19 mouse cellular contexts compared by ENCODE assay signal in genomic region chr17:69082316-69082715, GRCm38 (mm10). TPM values are rescaled to one million over a fixed set of nuclear protein-coding genes. Genes with fewer than 3 reads are reported as not detected.
DNase-seq lines count a peak whose midpoint lies in the region; ATAC-seq and TF ChIP-seq lines count a peak whose summit lies in the region.
"Had no signal": no experiment of that assay in that cellular context is flagged by ENCODE, and none has a peak within 500 bp of the region (broad histone marks: within the 10 kb centered on the region; RNA-seq: fewer than 3 reads in every experiment).

No protein-coding gene starts in this region.

- DNase-seq in cerebellum, adult 11 months, result peak; percentile 31
- no peak for DNase-seq in cerebellum, adult 8-10 months
- DNase-seq in lung, embryonic 14.5 days, result peak; percentile 38
- DNase-seq in lung, postnatal 14 days, result no peak
- DNase-seq in cerebellum, adult 2 months, result peak; percentile 32 to 33
- DNase-seq in cerebellum, postnatal 36 days, result peak; percentile 35 to 36
- DNase-seq in embryo, embryonic 10 days (ENCODE audit: low spot score), result no peak
- DNase-seq: adrenal gland, postnatal 14 days; forebrain, postnatal 0 days; gastrocnemius, postnatal 25 days; heart, adult 2 months; kidney, adult 8-10 months; kidney, postnatal 14 days; retina, postnatal 1 day; thymus, postnatal 25 days had no signal

- H3K4me1 ChIP-seq in lung, embryonic 14.5 days (ENCODE audit: insufficient read depth), result no peaks in the 10 kb centered on the region
- H3K4me1 ChIP-seq in cerebellum, adult 2 months (ENCODE audit: control insufficient read depth, insufficient read depth, low read length), result peaks cover 17% of the 10 kb centered on the region; the same call in 1 of the 2 replicates

- no peaks in the 10 kb centered on the region for H3K36me3 ChIP-seq in lung, embryonic 14.5 days (ENCODE audit: insufficient read depth)
- H3K36me3 ChIP-seq: embryonic facial prominence, embryonic 10.5 days; heart, embryonic 13.5 days; midbrain, embryonic 12.5 days had no signal

- H3K9ac ChIP-seq in lung, embryonic 14.5 days, result no peak overlapping the region
- H3K9ac ChIP-seq: forebrain, postnatal 0 days; heart, embryonic 13.5 days; hindbrain, embryonic 14.5 days; midbrain, embryonic 12.5 days had no signal

- no peak overlapping the region for H3K27ac ChIP-seq in lung, embryonic 14.5 days (ENCODE audit: low read depth)
- no peak overlapping the region for H3K27ac ChIP-seq in cerebellum, adult 2 months (ENCODE audit: insufficient read depth, low read length)
- H3K27ac ChIP-seq: embryonic facial prominence, embryonic 10.5 days; heart, adult 2 months; heart, embryonic 13.5 days; hindbrain, embryonic 14.5 days; midbrain, embryonic 12.5 days had no signal

- TF ChIP-seq CTCF in lung, embryonic 14.5 days (IDR thresholded peaks at IDR 0.05; ENCODE audit: low read depth), result no peak
- TF ChIP-seq CTCF in cerebellum, adult 2 months (IDR thresholded peaks at IDR 0.05; ENCODE audit: borderline replicate concordance, insufficient read depth, low read depth, low read length), result no peak

- H3K4me3 ChIP-seq in lung, embryonic 14.5 days (ENCODE audit: low read depth, low read length), result no peak overlapping the region
- no peak overlapping the region for H3K4me3 ChIP-seq in cerebellum, adult 2 months (replicated peaks; ENCODE audit: insufficient read depth, low read depth, low read length)
- H3K4me3 ChIP-seq: embryonic facial prominence, embryonic 10.5 days; heart, adult 2 months; heart, embryonic 13.5 days; midbrain, embryonic 12.5 days had no signal

- TF ChIP-seq POLR2A in cerebellum, adult 2 months (IDR thresholded peaks at IDR 0.05; ENCODE audit: borderline replicate concordance, insufficient read depth, low read length), result no peak

- H3K9me3 ChIP-seq in lung, embryonic 14.5 days (ENCODE audit: low read depth, low read length), result no peaks in the 10 kb centered on the region
- H3K9me3 ChIP-seq: heart, embryonic 13.5 days; midbrain, embryonic 12.5 days had no signal

- H3K27me3 ChIP-seq in lung, embryonic 14.5 days (ENCODE audit: insufficient read depth, low read length), result peaks cover 16% of the 10 kb centered on the region
- H3K27me3 ChIP-seq in cerebellum, adult 2 months (ENCODE audit: control insufficient read depth, insufficient read depth, low read length), result no peaks in the 10 kb centered on the region

- H3K4me2 ChIP-seq in lung, embryonic 14.5 days, result no peak overlapping the region
- H3K4me2 ChIP-seq: heart, embryonic 13.5 days; hindbrain, embryonic 14.5 days; midbrain, embryonic 12.5 days had no signal

- WGBS in lung, embryonic 14.5 days, result 74% methylated on average over 7 of the region's 7 CpGs
- WGBS in cerebellum, adult 2 months, result 45% methylated on average over 7 of the region's 7 CpGs

- peak; percentile 17; the same call in 1 of the 2 replicates for ATAC-seq in lung, embryonic 14.5 days (ENCODE audit: insufficient read depth)
- ATAC-seq: forebrain, postnatal 0 days had no signal

RNA-seq across cellular contexts. Expression of gene Epb41l3, which starts 6.8 kb away (rescaled TPM):
- polyA plus RNA-seq in lung, embryonic 14.5 days (2014; fragmentation: Nextera tagmentation; extraction: Ambion mirVana), result 62.0 and 64.0 TPM in 2 replicates
- polyA plus RNA-seq in cerebellum, adult 2 months (2012; rRNA removed), result 236 and 247 TPM in 2 replicates

Comparison
In these comparisons a context has a peak if more than half of its experiments do, and no peak if none do; other contexts are left out.
1. DNase-seq: peak in cerebellum, adult 11 months (single experiment), lung, embryonic 14.5 days (single experiment), cerebellum, adult 2 months (2 of 2) and cerebellum, postnatal 36 days (2 of 2); none in cerebellum, adult 8-10 months (single experiment), lung, postnatal 14 days (single experiment) and embryo, embryonic 10 days (single experiment).